Mouse (Mus musculus) liver, embryonic 13.5 days (tissue): ENCODE data around the gene Dtx2. TPM values are rescaled to one million over a fixed set of nuclear protein-coding genes. Genes with fewer than 3 reads are reported as not detected.

ENCODE experiments used
- ATAC-seq: fragments of 200-750 bp; cut with Nextera tagmentation; 2 replicates; pipeline ENCODE4 v1.8.0; 2017; ENCODE audit warnings: low read depth, mild to moderate bottlenecking, moderate number of reproducible peaks, moderate library complexity
- DNase-seq: peaks from one replicate; pipeline ENCODE4 v3.0.0; 2022
- H3K27ac ChIP-seq: fragments of 300-500 bp; sonication (generic); 2 replicates; pipeline ENCODE4 v1.5.1; 2015; ENCODE audit warnings: moderate library complexity, mild to moderate bottlenecking, inconsistent platforms
- H3K27me3 ChIP-seq: fragments of 300-500 bp; sonication (generic); 2 replicates; pipeline ENCODE4 v1.6.1; 2015; ENCODE audit warnings: mild to moderate bottlenecking, inconsistent platforms
- H3K36me3 ChIP-seq: fragments of 300-500 bp; sonication (generic); 2 replicates; pipeline ENCODE4 v1.6.1; 2015; ENCODE audit warnings: mild to moderate bottlenecking, inconsistent platforms
- H3K4me1 ChIP-seq: fragments of 300-500 bp; sonication (generic); replicated peaks from 2 replicates; pipeline ENCODE4 v1.6.1; 2015; ENCODE audit warnings: inconsistent platforms
- H3K4me2 ChIP-seq: fragments of 300-500 bp; sonication (generic); 2 replicates; pipeline ENCODE4 v1.6.1; 2015; ENCODE audit warnings: inconsistent platforms, mild to moderate bottlenecking, moderate library complexity
- H3K4me3 ChIP-seq: fragments of 300-500 bp; sonication (generic); replicated peaks from 2 replicates; pipeline ENCODE4 v1.5.1; 2015; ENCODE audit warnings: mild to moderate bottlenecking, inconsistent platforms
- H3K9ac ChIP-seq: fragments of 300-500 bp; sonication (generic); 2 replicates; pipeline ENCODE4 v1.6.1; 2015; ENCODE audit warnings: mild to moderate bottlenecking, inconsistent platforms
- H3K9me3 ChIP-seq: fragments of 300-500 bp; sonication (generic); replicated peaks from 2 replicates; pipeline ENCODE4 v1.6.1; 2016; ENCODE audit warnings: inconsistent platforms
- WGBS: fragments of 180-500 bp; shearing (Covaris S2); methylation state at CpG from one replicate; pipeline ENCODE4 v1.1.7; 2015; ENCODE audit not compliant: insufficient replicate concordance; 5-methylcytosine and 5-hydroxymethylcytosine counted together
- polyA plus RNA-seq: library from polyadenylated mRNA; unstranded; fragments of >200 nt; fragmentation: Nextera tagmentation; extraction: Ambion mirVana; gene quantifications from 2 replicates; pipeline ENCODE4 v1.2.1, GENCODE M21; 2015

The Dtx2 gene
- polyA plus RNA-seq, 1 experiment from 2014 or later, result 7.0 TPM

DNA sequence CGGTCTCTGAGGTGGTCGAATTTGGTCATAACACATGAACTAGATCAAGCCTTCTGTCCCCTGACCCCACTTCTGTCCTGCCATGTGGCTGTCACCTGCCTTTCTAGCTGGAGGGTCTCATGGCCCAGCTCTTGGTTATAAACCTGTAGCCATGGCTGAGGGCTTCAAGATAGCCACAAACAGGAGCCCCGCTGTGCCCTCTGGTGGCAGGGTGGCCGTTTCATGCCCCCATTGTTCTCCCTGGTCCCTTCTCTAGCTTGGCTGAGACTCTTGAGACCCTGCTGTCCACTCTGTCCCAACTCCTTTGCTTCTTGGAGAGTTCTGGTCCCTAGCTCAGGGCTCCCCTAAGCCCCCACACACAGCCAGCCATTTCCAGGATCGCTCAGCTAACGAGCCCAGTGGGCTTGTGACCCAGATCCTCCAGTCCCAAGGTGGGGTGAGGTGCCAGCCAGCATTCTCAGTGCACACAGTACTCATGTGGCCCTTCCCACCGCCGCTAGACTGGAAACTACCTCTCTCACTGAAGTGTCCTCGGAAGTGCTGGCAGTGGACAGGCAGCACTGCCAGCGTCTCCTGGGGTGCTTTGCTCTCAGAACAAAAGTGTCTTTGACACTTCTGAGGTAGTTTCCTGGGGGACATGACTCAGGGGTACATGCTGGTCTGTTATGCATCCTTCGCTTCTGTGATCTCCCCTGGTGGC lies 33.2 kb downstream of the Dtx2 start:
- peaks cover 36% of the 10 kb centered on the region for H3K36me3 ChIP-seq
- H3K9ac ChIP-seq, result no peak overlapping the region
- H3K4me1 ChIP-seq, result no peaks in the 10 kb centered on the region
- no peaks in the 10 kb centered on the region for H3K9me3 ChIP-seq
- DNase-seq (no peak), ATAC-seq (no peak)
- WGBS, result 75% methylated on average over 11 of the region's 11 CpGs
- no peak overlapping the region for H3K27ac ChIP-seq
- no peaks in the 10 kb centered on the region for H3K27me3 ChIP-seq
- no peak overlapping the region for H3K4me3 ChIP-seq
- H3K4me2 ChIP-seq, result no peak overlapping the region

DNA sequence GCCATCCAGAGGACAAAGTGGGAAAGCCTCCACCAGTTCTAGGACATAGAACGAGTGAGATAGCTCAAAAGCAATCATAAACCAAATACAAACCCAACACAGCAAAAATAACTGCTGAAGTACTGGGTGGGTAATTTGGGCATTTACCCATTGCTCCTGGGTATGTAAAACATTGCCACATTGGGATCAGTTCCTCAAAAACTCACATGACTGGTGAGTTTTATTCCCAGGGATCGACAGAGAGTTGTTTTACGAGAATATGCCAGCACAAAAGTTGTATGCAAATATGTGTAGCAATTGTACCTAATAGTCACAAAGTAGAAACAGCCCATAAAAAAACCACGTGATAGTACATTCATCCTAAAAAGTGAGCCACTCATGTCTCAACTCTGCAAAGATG lies 40.3 kb downstream of the Dtx2 start:
- Histone ChIP-seq H3K36me3 (peaks cover 23% of the 10 kb centered on the region), H3K4me1 (peaks cover 13% of the 10 kb centered on the region), H3K4me2 (no peak overlapping the region), H3K9me3 (no peaks in the 10 kb centered on the region), H3K27ac (no peak overlapping the region), H3K27me3 (0 out of 2 replicates have a peak, but pooled peaks cover 4% of the 10 kb centered on the region), H3K4me3 (no peak overlapping the region), H3K9ac (no peak overlapping the region)
- ATAC-seq (no peak), DNase-seq (no peak)
- 57% methylated on average over 4 of the region's 4 CpGs for WGBS

DNA sequence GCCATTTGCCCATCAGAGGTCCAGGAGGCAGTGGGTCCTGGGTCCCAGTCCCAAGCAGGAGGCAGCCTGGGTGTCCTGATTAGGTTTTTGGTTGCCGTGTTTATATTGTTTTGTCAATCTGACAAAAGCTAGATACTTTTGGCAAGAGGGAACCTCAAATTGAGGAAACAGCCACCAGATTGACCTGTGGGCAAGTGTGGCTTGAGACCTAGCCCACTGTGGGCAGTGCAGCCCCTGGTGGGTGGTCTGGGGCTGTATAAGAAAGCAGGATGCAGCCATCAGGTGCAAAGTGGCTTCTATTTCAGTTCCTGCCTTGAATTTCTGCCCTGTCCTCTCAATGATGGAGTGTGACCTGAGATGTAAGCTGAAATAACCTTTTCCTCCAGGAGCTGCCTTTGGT lies 40.7 kb downstream of the Dtx2 start:
- WGBS, result 29% methylated on average over 1 of the region's 1 CpGs
- Histone ChIP-seq H3K36me3 (peaks cover 20% of the 10 kb centered on the region), H3K4me1 (peaks cover 17% of the 10 kb centered on the region), H3K9ac (no peak overlapping the region), H3K27me3 (0 out of 2 replicates have a peak, but pooled peaks cover 4% of the 10 kb centered on the region), H3K27ac (no peak overlapping the region), H3K4me3 (no peak overlapping the region), H3K4me2 (no peak overlapping the region), H3K9me3 (no peaks in the 10 kb centered on the region)
- no peak for DNase-seq
- no peak for ATAC-seq

DNA sequence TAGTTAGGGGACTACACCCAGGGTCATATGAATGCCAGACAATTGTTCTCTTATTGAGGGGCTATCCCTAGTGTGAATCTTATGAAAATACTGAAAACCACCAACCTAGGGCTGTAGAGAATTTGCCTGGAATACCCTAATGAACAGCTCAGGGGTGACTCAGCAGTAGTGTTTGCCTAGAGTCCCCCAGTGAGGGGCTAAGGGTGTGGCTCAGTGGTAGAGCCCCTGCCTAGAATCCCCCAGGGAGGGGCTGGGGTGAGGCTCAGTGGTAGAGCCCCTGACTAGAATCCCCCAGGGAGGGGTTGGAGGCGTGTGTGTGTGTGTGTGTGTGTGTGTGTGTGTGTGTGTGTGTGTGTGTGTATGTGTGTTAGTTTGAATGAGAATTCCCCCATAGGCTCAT lies 42.1 kb downstream of the Dtx2 start:
- no peak for ATAC-seq
- DNase-seq, result no peak
- H3K36me3 ChIP-seq, result peaks cover 7% of the 10 kb centered on the region
- no peak overlapping the region for H3K27ac ChIP-seq
- no peak overlapping the region for H3K9ac ChIP-seq
- 80% methylated on average over 1 of the region's 1 CpGs for WGBS
- no peak overlapping the region for H3K4me2 ChIP-seq
- 0 out of 2 replicates have a peak, but pooled peaks cover 4% of the 10 kb centered on the region for H3K27me3 ChIP-seq
- no peak overlapping the region for H3K4me3 ChIP-seq
- no peaks in the 10 kb centered on the region for H3K9me3 ChIP-seq
- peaks cover 26% of the 10 kb centered on the region for H3K4me1 ChIP-seq

DNA sequence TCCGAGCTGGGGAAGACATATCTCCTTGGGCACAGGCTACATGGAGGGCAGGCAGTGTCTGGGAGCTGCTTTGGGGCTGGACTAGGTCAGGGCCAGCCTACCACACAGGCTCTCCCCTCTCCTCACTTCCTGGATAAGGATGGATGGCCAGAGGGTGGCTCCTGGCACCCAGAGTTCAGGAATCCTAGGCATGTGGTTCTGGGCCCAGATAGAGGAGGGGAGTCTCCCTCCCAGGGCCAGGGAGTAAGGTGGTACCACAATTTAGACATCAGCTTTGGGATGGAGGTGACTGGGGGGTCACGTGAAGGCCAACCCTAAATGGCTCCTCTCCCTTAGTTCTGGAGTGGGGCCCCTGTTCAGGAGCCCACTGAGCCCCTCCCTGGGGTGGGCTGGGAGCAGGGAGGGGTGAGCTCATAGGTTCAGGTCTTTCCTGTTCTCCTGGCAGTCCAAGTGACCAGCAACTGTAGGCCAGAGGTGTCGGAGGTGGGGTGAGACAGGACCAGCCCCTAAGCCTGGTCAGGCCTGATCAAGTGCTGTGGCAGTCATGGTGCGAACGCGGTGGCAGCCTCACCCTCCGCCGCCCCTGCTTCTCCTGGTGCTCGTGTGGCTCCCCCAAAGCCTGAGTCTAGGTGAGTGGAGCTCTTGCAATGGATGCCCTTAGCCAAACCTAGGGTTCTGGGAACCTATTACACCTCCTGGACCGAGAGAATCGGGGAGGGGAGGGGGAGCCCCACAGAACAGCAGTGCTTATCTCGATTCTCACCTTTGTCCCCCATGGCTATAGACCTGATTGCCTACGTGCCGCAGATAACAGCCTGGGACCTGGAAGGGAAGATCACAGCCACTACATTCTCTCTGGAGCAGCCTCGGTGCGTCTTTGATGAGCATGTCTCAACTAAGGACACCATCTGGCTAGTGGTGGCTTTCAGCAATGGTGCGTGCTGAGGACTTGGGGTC lies 43.9 kb downstream of the Dtx2 start, which contains the start of gene Upk3b:
Gene Upk3b, plus strand, starts transcription at position 239 of the 957 bp plus-strand sequence.
- Histone ChIP-seq H3K9me3 (no peaks in the 10 kb centered on the region), H3K4me2 (no peak within 1 kb of the TSS), H3K36me3 (no peaks in the 10 kb centered on the region), H3K27ac (no peak within 1 kb of the TSS), H3K27me3 (0 out of 2 replicates have a peak, but pooled peaks cover 4% of the 10 kb centered on the region), H3K9ac (no peak within 1 kb of the TSS), H3K4me1 (peaks cover 26% of the 10 kb centered on the region), H3K4me3 (no peak within 1 kb of the TSS)
- DNase-seq (no peak), ATAC-seq (no peak)
- WGBS, result 39% methylated on average over 17 of the region's 17 CpGs

DNA sequence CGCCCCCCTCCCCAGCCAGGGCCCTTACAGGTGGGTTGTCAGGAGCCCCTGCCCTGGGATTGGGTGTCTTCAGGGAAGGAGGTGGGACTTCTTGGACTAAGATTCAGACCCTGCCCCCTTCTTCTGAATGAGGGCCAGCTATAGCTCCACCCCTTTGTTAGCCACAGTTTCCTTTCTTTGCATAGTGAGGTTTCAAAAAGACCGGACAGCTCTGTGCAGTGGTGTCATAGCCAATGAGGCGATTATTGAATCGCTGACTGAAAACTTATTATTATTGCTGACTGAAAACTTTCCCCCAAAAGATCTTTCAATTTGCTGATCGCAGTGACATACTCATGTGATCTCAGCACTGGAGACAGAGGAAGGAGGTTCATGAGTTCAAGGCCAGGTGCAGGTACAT lies 45.6 kb downstream of the Dtx2 start:
- no peaks in the 10 kb centered on the region for H3K9me3 ChIP-seq
- H3K4me2 ChIP-seq, result 0 out of 2 replicates have a peak overlapping the region, but pooled peaks have one; percentile 2
- H3K4me1 ChIP-seq, result peaks cover 26% of the 10 kb centered on the region
- WGBS, result 19% methylated on average over 5 of the region's 5 CpGs
- H3K36me3 ChIP-seq, result no peaks in the 10 kb centered on the region
- DNase-seq (no peak), ATAC-seq (no peak)
- no peak overlapping the region for H3K4me3 ChIP-seq
- no peak overlapping the region for H3K27ac ChIP-seq
- H3K27me3 ChIP-seq, result 0 out of 2 replicates have a peak, but pooled peaks cover 4% of the 10 kb centered on the region
- no peak overlapping the region for H3K9ac ChIP-seq

DNA sequence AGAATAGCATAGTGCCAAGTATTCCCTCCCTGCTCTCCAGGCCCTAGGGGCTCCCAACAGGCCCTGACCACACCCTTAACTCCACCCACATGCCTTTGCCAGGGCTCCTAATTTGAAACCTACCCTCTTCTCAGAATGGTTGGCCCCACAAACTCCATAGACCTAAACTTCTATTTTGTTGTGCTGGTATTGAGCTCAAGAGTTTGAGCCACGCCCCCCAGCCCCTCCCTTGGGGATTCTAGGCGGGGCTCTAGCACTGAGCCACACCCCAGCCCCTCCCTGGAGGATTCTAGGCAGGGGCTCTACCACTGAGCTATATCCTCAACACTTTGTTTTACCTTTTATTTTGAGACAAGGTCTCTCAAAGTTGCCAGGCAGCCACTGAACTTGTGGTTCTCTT lies 46.7 kb downstream of the Dtx2 start:
- no peaks in the 10 kb centered on the region for H3K36me3 ChIP-seq
- no peak overlapping the region for H3K4me3 ChIP-seq
- H3K4me1 ChIP-seq, result peaks cover 26% of the 10 kb centered on the region
- no peaks in the 10 kb centered on the region for H3K9me3 ChIP-seq
- H3K27me3 ChIP-seq, result 0 out of 2 replicates have a peak, but pooled peaks cover 4% of the 10 kb centered on the region
- DNase-seq (no peak), ATAC-seq (no peak)
- H3K4me2 ChIP-seq, result no peak overlapping the region
- H3K9ac ChIP-seq, result no peak overlapping the region
- no peak overlapping the region for H3K27ac ChIP-seq
- 45% methylated on average over 2 of the region's 2 CpGs for WGBS

DNA sequence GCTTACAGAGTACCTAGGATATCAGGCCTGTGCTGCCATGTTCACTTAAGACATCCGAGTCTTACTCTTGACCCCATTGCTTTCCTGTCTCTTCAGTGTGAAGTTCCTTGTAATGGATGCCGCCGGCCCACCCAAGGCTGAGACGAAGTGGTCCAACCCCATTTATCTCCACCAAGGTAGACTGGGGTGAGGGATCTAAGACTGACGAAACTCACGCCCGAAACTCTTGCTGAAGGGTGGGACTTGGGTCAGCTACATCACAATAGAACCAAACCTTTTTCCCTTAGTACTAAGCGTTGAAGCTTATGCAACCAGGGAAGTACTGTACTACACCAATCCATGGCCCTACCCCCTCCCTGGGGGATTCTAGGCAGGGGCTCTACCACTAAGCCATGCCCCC lies 47.1 kb downstream of the Dtx2 start:
- H3K9ac ChIP-seq, result no peak overlapping the region
- 0 out of 2 replicates have a peak, but pooled peaks cover 4% of the 10 kb centered on the region for H3K27me3 ChIP-seq
- 84% methylated on average over 8 of the region's 8 CpGs for WGBS
- no peak overlapping the region for H3K27ac ChIP-seq
- ATAC-seq, result no peak
- no peaks in the 10 kb centered on the region for H3K36me3 ChIP-seq
- no peak for DNase-seq
- no peak overlapping the region for H3K4me2 ChIP-seq
- H3K9me3 ChIP-seq, result no peaks in the 10 kb centered on the region
- H3K4me1 ChIP-seq, result peaks cover 26% of the 10 kb centered on the region
- no peak overlapping the region for H3K4me3 ChIP-seq

DNA sequence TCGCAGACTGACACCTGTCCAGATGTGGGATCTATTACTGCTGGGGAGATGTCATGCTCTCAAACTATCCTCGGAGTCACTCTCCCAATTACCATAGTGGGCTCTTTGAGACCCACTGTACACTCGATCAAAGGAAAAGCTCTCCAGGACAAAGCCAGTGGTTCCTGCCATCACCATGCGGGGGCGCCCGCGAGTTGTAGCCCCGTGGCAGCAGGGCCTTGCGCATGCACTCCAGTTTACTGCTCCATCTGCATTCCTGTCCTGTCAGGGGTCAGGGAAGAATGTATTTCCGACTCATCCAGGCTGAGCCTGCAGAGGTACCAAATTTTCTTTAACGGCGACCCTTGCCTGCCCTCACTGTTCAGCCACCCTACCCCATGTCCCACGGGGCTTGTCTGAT lies 50.3 kb downstream of the Dtx2 start:
- H3K27me3 ChIP-seq, result no peaks in the 10 kb centered on the region
- no peak overlapping the region for H3K9ac ChIP-seq
- no peak overlapping the region for H3K4me3 ChIP-seq
- no peak overlapping the region for H3K27ac ChIP-seq
- no peak overlapping the region for H3K4me2 ChIP-seq
- no peak for ATAC-seq
- WGBS, result 59% methylated on average over 13 of the region's 13 CpGs
- peaks cover 12% of the 10 kb centered on the region; the same call in 1 of the 2 replicates for H3K4me1 ChIP-seq
- H3K9me3 ChIP-seq, result no peaks in the 10 kb centered on the region
- DNase-seq, result no peak
- H3K36me3 ChIP-seq, result no peaks in the 10 kb centered on the region

DNA sequence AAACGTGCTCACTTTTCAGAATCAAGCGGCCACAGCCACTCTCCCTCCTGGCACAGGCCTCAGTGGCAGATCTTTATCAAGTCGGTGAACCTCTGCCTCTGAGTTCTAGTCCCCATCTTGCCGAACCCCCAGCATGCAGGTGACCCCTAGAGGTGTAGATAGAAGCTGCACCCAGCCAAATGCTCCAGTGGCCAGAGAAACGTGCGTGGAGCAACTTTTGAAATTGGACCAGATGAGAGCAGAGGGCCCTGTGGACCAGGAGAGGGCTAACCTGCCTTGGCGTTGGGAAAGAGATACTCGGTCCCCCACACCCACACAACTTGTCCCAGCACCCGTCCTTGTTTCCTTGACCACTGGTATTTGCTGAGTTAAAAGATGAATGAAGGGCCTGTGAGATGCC lies 50.8 kb downstream of the Dtx2 start:
- Histone ChIP-seq H3K27me3 (no peaks in the 10 kb centered on the region), H3K27ac (no peak overlapping the region), H3K4me2 (no peak overlapping the region), H3K4me3 (no peak overlapping the region), H3K4me1 (peaks cover 7% of the 10 kb centered on the region; the same call in 1 of the 2 replicates), H3K9ac (no peak overlapping the region), H3K36me3 (no peaks in the 10 kb centered on the region), H3K9me3 (no peaks in the 10 kb centered on the region)
- ATAC-seq (no peak), DNase-seq (no peak)
- WGBS, result 27% methylated on average over 9 of the region's 9 CpGs

DNA sequence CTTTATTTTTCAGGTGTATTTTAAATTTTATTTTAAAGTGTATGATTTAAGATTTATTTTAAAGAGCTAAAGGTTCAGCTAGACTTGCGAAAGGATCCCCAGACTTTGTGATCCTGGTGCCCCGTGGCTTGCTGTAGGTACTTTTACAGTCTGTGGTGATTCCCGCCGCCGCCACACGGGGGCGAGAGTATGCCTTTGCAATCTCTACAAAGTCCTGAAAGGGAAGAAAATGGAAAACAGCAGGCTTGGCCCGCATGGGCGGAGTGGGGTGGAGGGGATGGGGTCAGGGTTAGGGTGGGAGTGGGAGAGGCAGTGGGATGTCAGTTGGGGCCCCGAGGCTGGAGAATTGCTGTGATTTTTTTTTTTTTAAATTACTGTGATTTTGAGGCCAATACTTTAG lies 51.4 kb downstream of the Dtx2 start:
- H3K9me3 ChIP-seq, result no peaks in the 10 kb centered on the region
- no peak for ATAC-seq

More for the DNA sequence above, 51.4 kb downstream of the Dtx2 start:
- Histone ChIP-seq H3K9ac (no peak overlapping the region), H3K4me1 (peaks cover 4% of the 10 kb centered on the region; the same call in 1 of the 2 replicates), H3K27me3 (no peaks in the 10 kb centered on the region), H3K4me2 (no peak overlapping the region), H3K27ac (no peak overlapping the region), H3K4me3 (no peak overlapping the region), H3K36me3 (no peaks in the 10 kb centered on the region)
- peak; percentile 59 for DNase-seq
- 4% methylated on average over 10 of the region's 10 CpGs for WGBS
